Mouse (Mus musculus) heart, adult 8-10 months (tissue): ENCODE results near the gene Hcn3. TPM values are rescaled to one million over a fixed set of nuclear protein-coding genes. Genes with fewer than 3 reads are reported as not detected.

Source experiments
- DNase-seq: peaks from one replicate; pipeline ENCODE4 v3.0.0; 2022; ENCODE audit warnings: low spot score
- total RNA-seq, 4 experiments: library from RNA; stranded (reverse); gene quantifications; 2 replicates each; pipeline ENCODE4 v1.2.4; 2022

Gene Hcn3
- total RNA-seq, result under 1 TPM in 3 of 4 experiments, not detected in 1; 0.12 to 0.75 (median 0.72) TPM

DNA sequence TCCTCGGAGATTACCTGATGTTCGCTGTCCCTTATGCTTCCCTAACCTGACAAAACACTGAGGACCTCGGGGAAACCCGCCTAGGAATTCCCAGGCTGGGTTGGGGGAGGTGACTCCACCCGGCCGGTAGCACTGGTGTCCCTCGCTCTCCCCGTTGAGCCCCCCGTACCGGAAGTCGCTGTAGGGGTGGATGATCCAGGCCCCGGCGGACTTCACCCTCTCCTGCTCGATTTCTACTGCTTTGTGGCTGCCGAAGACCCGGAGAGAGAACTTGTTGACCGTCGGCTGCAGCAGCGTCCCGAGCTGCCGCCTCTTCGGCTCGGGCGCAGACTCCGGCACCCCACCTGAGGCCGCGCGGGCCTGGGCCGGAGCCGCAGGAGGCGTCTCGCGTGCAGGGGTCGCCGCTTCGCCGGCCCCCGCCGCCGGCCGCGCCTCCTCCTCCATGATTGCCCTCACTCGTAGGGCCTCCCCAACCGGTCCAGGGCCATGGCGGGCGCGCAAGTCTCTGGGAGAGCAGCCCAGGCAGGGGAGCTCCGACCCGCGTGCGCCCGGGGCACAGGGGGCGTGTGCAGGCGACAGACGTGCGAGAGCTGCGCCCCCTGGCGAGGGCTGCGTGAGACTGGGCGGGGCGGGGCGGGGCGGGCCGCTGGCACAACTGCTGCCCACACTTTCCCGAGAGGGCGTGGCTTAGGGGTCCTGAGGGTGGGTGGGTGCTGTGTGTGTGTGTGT is at the start of gene Hcn3:
Gene Hcn3 (minus strand): TSS at position 581 of the 729 bp plus-strand sequence.
- no peak for DNase-seq

DNA sequence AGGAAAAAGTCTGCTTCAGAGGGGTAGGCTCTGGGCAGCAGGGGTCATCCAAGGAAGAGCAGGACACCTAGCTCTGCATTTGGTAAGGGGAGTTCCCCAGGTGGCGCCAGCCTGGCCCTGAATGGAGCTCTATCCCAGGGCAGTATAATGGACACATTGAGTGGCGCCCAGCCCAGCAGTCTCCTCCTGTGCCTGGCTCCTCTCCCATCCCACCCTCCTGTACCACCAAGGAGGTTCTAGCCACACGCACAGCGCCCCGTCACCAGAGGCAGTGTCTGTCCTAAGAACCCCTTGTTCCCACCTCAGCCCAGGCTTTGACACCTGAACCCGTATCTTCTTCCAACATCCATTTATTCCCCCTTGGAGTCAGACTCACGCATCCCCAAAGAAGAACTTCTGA is 49.7 kb upstream of the Hcn3 start:
- no peak for DNase-seq

DNA sequence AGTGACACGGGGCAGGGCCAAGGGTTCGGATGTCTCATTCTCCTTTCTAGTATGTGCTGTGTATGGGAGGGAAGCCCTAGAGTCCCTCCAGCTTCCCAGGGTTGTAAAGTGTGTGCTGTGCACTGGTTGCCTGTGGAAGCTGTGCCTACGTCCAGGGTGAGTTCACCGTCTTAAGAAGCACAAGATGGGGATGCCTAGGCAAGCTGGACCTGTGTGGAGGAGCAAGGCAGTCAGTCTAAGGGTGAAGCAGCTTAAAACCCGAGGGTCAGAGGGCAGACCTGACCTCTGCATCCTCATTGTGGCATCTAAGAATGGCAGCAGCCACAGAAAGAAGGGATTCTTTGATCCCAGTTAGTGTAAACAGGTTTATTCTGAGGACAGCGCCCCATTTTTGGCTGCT is 48.7 kb upstream of the Hcn3 start:
- DNase-seq, result no peak

DNA sequence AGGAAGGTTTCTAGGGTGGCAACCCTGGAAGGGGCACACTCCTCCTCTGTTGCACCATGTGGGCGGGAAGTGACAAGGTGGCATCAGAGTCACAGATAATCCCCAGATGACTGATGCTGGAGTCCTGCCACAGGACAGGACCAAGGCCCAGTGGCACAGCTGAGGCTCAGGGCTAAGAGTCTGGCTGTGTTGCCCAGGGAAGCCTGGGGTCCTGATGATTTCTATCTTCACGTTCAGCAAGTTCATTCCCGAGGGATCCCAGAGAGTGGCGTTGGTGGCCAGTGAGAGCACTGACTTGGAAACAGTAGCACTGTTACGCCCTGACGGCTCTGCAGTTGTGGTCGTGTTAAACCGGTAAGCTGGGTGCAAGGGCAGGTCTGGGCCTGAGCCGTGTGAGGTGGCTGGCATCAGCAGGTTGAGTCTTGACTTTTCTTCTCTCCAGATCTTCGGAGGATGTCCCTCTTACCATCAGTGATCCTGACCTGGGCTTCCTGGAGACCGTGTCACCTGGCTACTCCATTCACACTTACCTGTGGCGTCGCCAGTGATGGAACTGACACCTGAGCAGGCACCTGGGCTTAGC is 48.2 kb upstream of the Hcn3 start:
- no peak for DNase-seq

DNA sequence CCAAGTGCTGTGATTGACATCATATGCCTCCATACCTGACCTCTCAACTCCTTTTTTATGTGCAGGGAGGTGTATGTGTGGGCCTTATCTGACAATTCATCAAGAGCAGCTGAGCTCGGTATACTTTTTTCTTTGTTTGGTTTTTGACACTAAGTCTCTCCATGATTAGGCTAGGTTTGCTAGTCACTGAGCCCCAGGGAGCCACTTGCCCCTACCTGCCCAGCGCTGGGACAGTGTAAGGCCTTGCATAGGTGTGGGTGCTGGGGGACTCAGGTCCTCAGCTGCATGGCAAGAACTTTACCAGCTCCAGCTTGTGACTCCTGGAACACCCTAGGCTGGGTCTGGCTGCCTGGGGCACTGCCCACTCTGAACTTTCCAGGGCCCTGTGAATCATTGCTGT is 46.7 kb upstream of the Hcn3 start:
- no peak for DNase-seq

DNA sequence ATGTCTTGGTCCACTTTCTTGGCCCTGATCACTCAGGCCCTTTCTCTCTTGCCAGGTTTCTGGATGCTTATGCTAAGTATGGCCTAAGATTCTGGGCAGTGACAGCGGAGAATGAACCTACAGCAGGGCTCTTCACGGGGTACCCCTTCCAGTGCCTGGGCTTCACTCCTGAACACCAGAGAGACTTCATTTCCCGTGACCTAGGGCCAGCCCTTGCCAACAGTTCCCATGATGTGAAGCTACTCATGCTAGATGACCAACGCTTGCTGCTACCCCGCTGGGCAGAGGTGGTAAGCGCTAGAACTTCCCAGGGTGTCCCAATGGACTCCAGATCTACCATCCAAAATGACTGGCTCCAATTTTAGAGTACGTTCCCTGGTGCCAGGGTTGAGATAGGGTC is 46.1 kb upstream of the Hcn3 start:
- DNase-seq, result no peak

DNA sequence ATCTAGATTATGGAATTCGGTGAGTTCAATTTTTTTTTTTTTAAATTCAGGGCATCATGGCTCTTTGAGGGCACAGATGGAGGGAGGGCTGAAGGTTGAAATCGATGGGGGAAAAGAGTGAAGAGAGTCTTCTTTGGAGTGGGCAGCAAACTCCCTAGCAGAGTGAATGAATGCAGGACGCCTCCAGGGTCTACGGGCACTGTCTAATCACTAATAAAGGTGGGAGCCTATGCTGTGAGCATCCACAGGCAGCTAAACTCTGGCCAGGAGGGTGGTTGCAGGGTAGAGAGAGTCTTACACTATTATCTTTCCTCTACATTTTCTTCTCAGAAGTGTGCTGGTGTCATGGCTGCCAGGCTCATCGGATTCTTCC is 43.1 kb upstream of the Hcn3 start:
- DNase-seq, result no peak

DNA sequence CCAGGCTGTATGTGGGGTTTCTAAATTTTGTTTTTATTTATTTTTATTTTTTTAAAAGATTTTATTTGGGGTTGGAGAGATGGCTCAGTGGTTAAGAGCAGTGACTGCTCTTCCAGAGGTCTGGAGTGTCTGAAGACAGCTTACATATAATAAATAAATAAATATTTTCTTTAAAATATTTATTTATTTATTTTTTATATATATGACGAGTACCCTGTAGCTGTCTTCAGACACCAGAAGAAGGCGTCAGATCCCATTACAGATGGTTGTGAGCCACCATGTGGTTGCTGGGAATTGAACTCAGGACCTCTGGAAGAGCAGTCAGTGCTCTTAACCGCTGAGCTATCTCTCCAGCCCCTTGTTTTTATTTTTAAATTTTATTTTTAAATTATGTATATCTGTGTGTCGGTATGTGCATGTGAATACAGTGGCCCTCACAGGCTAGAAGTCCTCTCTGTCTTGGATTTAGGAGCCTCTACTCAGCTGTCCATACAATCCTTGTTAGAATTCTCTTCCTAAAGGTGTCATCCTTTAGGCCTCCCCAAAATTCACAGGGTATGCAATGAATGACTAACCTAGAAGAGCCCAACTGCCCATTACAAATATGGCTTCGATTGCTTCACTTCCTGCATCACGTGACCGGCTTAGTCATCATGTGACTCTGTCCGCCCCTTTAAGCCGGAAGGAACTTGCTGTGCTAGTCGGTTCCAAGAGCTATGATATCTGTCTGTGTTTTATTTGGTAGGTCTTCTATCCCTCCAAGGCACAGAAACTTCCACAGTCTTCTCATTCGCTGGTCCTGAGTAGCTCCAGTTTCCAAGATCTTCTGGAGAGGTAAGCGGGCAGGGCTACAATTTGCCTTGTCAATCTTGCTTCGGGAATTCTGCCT is 42.5 kb upstream of the Hcn3 start, which contains the start of gene Gba:
Gene Gba (plus strand): TSS at position 676 of the 889 bp plus-strand sequence.
- peak; percentile 87 for DNase-seq

DNA sequence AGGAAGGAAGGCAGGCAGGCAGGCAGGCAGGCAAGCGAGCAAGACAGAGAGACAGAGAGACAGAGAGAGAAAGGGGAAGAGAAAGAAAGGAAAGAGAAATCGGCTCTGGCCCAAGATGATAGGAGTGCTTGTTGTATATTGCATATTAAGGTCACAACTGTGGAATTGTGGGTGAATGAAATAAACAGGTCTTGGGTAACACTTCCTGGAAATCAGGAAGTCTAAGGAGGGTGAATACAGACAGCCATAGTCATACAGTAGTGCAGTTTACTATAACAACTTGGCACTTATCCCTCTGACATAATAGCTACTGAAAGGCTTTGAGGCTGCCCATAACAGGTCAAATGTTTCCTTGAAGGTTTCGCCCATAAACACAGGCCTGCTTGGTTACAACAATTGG is 39.8 kb upstream of the Hcn3 start:
- no peak for DNase-seq

DNA sequence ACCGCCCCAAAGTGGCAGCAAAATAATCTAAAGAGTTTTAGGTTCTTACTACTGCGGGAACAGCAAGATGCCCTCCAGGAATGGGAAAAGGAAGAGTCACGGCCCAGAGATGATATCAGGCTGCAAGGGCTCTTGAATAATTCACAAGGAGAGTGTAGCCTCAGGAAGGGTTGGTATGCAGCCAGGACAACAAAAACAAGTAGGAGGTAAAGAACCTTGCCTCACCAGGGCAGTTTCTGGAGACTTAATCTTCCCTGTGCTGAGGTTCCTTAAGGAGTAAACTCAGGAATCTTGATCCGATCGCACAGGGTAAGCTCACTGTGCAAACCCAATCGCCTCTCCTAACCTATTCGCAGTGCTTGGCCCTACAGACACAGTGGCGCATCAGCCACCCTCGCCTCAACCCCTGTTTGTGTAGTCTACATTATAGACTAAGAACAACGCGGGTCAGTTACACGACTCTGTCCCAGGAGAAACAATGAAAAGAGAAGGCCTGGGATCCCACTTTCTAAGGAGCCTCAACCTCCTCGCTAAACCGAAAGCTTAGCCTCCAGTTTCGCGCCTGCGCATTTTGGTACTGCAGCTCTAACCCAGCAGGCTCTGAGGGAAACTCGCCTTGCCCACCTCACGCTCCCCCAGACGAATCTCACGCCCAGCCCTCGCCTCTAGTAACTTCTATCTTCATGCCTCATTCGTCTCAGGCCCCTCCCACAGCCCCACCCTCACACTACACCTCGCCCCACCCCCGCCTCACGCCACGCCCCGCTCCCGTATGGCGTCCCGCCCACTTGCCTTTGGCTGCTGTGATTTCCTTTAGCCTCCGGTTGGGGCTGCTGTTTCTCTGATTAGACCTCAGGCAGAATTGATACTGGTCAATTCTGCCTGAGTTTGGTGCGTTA is 36.2 kb upstream of the Hcn3 start:
- peak; percentile 87 for DNase-seq

DNA sequence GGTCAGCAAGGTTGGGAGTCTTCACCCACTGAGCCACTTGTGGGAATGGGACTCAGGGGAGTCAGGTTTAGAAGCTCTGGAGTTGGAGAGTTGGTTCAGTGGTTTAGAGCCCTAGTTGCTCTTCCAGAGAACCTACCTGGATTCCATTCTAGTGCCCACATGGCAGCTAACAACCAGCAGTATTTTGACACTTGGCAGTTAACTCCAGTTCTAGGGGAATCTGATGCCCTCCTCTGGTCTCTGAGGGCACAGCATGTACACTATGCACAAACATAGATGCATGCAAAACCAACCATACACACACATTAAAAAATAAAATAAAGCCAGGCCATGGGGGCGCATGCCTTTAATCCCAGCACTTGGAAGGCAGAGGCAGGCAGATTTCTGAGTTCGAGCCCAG is 33.9 kb upstream of the Hcn3 start:
- no peak for DNase-seq

DNA sequence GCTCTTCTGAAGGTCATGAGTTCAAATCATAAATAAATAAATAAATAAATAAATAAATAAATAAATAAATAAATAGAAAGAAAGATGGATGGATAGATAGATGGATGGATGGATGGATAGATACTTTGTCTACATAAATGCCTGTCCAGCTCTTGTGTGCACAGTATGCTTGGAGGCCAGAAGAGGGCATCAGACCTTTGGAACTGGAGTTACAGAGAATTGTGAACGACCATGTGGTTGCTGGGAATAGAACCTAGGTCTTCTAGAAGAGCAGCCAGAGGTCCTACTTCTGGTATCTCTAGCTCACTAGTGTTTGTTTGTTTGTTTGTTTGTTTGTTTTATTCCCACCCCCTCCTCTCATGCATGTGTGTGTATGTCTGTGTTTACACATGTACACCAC is 33.4 kb upstream of the Hcn3 start:
- DNase-seq, result no peak

DNA sequence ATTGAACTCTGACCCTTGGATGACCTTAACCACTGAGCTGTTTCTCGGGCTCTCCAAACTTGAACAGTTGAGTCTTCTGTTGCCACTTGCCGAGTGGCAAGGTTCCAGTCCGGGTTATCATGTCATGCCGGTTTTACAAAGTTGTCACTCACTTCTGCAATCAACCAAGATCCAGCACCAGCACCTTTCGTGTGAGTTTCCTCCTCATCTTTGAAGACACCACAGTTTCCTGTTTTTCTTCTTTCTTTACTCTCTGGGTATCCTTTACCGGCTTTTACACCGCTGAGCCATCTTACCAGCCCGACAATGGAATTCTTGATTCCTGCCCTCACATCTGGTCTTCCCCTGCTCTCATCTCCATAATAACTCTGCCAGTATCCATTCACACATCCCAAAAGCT is 30.4 kb upstream of the Hcn3 start:
- no peak for DNase-seq

DNA sequence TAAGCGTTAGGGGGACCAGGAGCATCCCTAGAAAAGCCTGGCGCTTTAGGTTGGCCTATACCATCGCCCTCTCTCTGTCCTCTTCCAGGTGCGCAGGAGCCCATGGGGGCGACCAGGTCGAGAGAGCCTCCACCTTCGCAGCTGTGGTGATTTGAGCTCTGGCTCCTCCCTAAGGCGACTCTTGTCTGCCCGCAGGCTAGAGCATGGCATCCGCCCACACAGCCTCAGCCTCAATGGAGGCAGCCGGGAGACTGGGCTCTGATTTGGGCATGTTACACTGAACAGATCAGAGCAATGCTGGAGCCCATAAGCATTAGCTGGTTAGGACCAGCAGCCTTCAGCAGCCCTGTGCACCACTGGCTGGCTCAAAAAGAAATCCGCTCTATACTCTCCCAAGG is 28.5 kb upstream of the Hcn3 start:
- DNase-seq, result no peak

DNA sequence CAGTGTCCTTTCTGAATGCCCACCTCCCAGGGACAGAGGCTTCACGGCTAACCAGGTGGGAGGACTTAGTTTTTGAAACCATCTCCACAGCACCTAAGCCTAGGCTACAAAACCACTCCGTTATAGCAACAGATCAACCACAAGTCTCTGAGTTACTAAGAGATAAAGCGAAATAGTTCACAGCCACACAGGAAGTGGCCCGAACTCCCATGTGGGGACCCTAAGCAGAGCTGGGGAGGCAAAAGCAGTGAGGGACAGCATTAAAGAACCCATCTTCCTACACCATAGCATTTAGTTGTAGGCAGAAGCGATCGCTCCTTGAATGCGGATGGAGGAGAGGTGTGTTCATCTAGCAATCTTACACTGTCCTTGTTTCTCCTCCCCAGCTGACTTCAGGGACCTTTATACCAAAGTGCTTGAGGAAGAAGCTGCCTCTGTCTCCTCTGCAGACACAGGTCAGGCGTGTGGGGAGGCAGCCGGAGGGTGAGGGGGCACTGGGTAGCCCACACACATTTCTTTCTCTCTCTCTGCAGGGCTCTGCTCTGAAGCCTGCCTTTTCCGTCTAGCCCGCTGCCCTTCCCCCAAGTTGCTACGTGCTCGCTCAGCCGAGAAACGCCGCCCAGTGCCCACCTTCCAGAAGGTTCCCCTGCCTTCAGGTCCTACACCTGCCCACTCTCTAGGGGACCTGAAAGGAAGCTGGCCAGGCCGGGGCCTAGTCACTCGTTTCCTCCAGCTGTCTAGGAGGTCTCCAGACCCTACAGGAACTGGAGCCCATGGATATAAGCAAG is 27.9 kb upstream of the Hcn3 start:
- DNase-seq, result no peak

DNA sequence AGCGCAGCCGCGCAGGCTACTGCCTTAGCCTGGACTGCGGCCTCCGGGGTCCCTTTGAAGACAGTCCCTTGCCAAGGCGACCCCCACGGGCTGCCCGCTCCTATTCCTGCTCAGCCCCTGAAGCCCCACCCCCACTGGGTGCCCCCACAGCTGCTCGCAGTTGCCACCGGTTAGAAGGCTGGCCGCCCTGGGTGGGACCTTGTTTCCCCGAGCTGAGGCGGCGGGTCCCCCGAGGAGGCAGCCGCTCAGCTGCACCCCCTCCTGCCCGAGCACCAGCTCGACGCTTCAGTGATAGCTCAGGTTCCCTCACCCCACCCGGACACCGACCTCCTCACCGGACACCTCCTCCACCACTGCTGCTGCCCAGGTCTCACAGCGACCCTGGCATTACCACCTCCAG is 27.2 kb upstream of the Hcn3 start:
- DNase-seq, result no peak

DNA sequence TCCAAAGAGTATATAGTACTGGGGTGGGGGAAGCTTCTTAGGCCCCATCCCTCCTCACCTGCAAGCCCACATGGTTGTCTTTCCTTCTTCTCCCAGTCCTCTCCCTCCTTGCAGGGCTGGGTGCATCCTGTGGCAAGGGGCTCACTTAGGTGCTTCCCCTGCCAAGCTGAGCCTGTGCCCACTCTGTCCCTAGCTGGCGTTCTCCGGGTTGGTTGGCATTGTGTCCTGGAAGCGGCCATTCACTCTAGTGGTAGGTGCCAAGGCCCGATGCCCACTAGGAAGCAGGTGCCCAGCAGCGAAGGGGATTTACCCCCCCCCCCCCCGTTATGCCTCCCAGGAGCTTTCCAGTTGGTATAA is 23.9 kb upstream of the Hcn3 start:
- no peak for DNase-seq

DNA sequence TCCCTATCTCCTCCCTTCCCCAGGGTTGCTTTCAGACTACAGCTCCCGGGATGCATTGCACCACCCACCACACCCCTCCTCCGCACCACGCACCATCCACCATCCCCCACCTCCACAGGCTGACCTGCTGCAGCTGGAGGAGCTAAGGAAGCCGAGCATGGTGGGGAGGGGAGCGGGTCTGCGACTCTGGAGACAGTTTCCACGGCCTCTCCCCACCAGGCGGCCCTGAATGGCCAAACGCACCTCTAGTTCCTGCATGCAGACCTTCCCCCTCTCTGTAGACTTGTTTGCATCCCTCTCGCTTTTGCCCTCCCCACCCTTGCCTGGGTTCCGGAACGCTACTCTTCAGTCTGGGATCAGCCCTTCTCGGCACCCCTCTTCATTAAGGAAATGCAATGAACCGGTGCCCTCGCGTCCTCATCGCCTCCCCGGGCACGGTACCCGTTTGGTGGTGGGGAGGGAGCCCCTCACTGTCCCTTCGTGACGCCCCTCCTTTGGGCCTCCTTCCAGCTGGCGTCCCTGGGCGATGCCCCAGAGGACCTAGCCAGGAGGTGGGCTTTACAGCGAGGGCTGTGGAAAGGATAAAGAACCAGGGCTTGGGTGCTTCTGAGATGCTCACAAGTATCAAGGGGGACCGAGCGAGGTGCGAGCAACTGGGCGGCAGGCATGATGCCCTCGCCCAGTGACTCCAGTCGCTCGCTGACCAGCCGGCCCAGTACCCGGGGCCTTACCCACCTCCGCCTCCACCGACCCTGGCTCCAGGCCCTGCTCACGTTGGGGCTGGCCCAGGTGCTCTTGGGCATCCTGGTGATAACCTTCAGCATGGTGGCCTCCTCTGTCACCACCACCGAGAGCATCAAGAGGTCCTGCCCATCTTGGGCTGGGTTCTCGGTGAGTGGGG is 23.3 kb upstream of the Hcn3 start, which contains the start of gene Fam189b:
Gene Fam189b (plus strand): TSS at position 86 of the 901 bp plus-strand sequence.
- peak; percentile 87 for DNase-seq

DNA sequence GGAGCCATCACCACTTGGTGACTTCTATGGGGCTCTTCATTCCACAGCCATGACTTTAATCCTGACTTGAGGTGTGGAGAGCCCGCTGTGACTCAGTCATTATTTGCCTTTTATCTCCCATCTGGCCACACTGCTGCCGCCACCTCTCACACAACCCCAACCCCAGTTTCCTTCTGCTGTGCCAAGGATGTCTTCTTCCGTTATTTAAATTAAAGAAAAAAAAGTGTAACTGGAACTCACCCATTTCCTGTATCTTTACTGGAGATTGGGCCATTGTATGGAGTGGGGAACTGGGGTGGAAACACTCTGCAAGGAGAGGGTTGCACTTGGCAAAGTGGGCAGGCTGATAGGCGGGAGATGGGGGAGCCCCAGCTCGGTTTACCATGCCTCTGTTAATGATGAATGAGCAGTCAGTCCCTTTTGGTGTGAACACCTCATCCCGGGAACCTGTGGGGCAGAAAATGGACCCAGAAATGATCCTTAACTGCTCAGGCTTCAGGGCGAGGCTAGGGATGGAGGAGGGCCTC is 22.6 kb upstream of the Hcn3 start:
- no peak for DNase-seq
